Mouse (Mus musculus) bone marrow, adult 2 months (tissue): ENCODE measurements around the gene Col9a3. TPM values are rescaled to one million over a fixed set of nuclear protein-coding genes. Genes with fewer than 3 reads are reported as not detected.

Experiments used
- H3K27ac ChIP-seq: fragments of 200-500 bp; 2 replicates; pipeline ENCODE4 v1.5.1; 2012; ENCODE audit warnings: low read depth, mild to moderate bottlenecking, control low read depth, inconsistent platforms, low read length; ENCODE audit not compliant: control insufficient read depth, poor library complexity, insufficient read depth
- H3K4me1 ChIP-seq: fragments of 200-500 bp; 2 replicates; pipeline ENCODE4 v1.6.1; 2011; ENCODE audit warnings: low read length; ENCODE audit not compliant: control insufficient read depth, insufficient read depth
- H3K4me3 ChIP-seq: fragments of 200-500 bp; replicated peaks from 2 replicates; pipeline ENCODE3; 2011; ENCODE audit warnings: mild to moderate bottlenecking, low read depth, low read length, control low read depth; ENCODE audit not compliant: control insufficient read depth
- CTCF ChIP-seq: fragments of 200-500 bp; IDR thresholded peaks from 2 replicates; pipeline ENCODE4 v1.5.1; 2011; ENCODE audit warnings: low read length, control low read depth; ENCODE audit not compliant: control insufficient read depth, insufficient read depth
- POLR2A ChIP-seq: fragments of 200-500 bp; IDR thresholded peaks from 2 replicates; pipeline ENCODE4 v1.6.1; 2011; ENCODE audit warnings: low read depth, mild to moderate bottlenecking, control low read depth, low read length, borderline replicate concordance; ENCODE audit not compliant: control insufficient read depth
- WGBS: fragments of 180-500 bp; shearing (Covaris S2); methylation state at CpG from one replicate; pipeline ENCODE4 v1.1.7; 2018; 5-methylcytosine and 5-hydroxymethylcytosine counted together
- polyA plus RNA-seq: library from polyadenylated mRNA; stranded (reverse); fragments of >200 nt; gene quantifications from 2 replicates; pipeline ENCODE4 v1.2.4, GENCODE M21; 2011; ENCODE audit warnings: low replicate concordance; ENCODE audit not compliant: missing spikeins, insufficient read depth, insufficient read length

Gene Col9a3
- 0.56 and 1.4 TPM in 2 replicates for polyA plus RNA-seq

DNA sequence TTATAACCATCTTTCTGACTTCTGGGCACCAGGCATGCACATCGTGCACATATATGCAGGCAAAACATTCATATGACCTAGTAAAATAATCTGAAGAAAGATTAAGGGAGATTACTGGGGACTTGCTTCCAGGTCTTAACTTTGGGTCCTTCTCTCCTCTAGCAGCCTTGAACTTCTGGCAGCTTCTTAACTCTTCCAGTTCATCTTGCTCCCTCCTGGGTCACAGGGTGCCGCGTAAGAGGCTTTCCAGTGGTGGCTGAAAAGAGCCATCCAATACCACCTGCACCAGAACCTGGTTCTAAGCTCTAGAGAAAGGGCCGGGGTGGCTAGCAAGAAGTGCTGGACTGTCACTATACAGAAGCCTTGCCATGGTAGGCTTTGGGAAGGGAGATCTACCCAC lies at the start of gene Col9a3:
Col9a3 (plus strand) TSS at position 301 of the 400 bp plus-strand sequence.
- 60% methylated on average over 4 of the region's 4 CpGs for WGBS
- no peak for TF ChIP-seq CTCF
- TF ChIP-seq POLR2A = no peak
- Histone ChIP-seq H3K4me1 (no peaks in the 10 kb centered on the region), H3K27ac (no peak within 1 kb of the TSS), H3K4me3 (no peak within 1 kb of the TSS)

DNA sequence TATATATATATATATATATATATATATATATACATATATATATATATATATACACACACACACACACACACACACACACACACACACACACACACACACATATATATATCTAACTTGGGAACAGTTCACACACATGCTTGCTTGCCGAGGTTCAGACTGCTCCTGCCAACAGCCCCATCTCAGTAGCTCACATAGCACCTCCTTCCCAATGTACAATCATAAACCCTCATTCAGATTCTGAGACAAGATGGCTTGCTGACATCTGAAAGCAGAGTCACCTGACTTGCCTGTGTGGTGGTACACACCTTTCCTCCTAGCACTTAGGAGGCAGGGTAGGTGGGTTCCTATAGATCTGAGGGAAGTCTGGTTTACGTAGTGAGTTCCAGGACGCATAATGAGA lies 45.2 kb upstream of the Col9a3 start:
- TF ChIP-seq POLR2A (no peak), CTCF (no peak)
- no peak overlapping the region for H3K27ac ChIP-seq
- 68% methylated on average over 3 of the region's 3 CpGs for WGBS

DNA sequence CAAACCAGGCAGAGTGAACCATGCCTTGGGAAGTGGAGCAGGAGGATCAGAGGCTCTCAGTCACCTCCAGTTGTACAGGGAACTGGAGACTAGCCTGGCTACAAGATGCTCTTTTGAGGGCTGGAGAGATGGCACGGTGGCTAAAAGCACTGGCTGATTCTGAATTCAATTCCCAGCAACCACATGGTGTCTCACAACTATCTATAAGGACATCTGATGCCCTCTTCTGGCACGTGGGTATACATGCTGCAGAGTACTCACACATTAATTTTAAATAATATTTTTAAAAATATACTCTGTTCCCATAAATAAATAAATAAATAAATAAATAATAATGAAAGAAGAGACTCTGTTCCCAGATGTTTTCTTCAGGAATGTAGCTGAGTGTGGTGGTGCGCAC lies 42.4 kb upstream of the Col9a3 start:
- Histone ChIP-seq H3K4me1 (no peaks in the 10 kb centered on the region; the same call in 1 of the 2 replicates), H3K27ac (no peak overlapping the region), H3K4me3 (no peak overlapping the region)
- WGBS = 49% methylated on average over 3 of the region's 3 CpGs
- no peak for TF ChIP-seq CTCF
- no peak for TF ChIP-seq POLR2A

More for the DNA sequence above, 45.2 kb upstream of the Col9a3 start:
- Histone ChIP-seq H3K4me1 (no peaks in the 10 kb centered on the region; the same call in 1 of the 2 replicates), H3K4me3 (no peak overlapping the region)

DNA sequence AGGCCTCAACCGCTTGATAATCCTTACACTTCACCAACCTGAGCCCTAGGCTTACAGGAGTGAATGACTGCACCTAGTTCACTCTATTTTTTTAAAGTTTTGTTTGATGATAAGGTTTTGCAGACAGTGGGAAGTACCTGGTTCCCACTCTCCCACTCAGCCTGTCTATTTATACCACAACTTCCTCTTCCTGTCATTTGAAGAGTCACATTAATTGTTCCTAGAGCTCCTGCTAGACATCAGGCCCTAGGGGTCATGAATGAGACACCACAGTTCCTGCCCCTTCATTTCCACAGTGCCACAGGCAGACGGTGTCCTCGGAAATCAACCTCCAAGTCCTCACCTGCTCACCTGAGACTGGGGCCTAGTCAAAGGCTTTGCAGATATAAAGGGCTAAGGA lies 41.1 kb upstream of the Col9a3 start:
- Histone ChIP-seq H3K4me3 (no peak overlapping the region), H3K27ac (no peak overlapping the region), H3K4me1 (no peaks in the 10 kb centered on the region; the same call in 1 of the 2 replicates)
- no peak for TF ChIP-seq CTCF
- TF ChIP-seq POLR2A = no peak
- 30% methylated on average over 3 of the region's 3 CpGs for WGBS

DNA sequence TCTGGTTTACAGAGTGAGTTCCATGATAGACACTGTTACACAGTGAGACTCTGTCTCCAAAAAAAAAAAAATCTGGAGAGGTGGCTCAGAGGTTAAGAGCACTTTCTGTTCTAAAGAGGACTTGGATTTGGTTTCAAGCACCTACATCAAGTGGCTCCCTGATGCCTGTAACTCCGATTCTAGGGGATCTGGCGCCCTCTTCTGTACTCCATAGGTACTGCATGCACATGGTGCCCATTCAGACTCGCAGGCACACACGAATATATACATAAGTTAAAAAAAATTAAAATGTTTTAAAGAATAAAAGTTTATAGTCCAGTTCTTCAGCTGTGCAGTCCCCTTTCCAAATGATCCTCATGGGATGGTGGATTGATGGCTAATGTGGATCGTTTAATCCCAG lies 37.3 kb upstream of the Col9a3 start:
- peak; percentile 63 for TF ChIP-seq CTCF
- TF ChIP-seq POLR2A = no peak
- Histone ChIP-seq H3K4me3 (no peak overlapping the region), H3K27ac (no peak overlapping the region), H3K4me1 (no peaks in the 10 kb centered on the region; the same call in 1 of the 2 replicates)
- WGBS = 54% methylated on average over 5 of the region's 5 CpGs

DNA sequence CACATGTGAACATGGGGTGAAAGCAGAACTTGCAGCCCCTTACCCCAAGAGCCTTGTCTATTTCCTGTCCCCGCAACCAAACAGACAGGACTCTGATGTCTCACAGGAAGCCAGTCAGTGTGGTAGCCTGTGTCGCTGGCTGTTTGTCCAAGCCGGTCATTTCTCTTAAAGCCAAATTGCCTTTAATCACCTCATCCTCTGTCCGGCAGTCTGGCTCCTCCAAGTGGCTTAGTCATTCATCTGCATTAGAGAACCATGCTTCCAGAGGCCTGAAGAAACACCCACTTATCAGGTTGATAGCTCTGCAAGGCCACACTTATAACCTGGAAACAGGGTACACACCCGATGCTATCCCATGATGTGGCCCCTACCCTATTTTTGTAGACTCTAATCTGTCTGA lies 35.4 kb upstream of the Col9a3 start:
- Histone ChIP-seq H3K27ac (no peak overlapping the region), H3K4me3 (no peak overlapping the region), H3K4me1 (no peaks in the 10 kb centered on the region)
- 52% methylated on average over 5 of the region's 5 CpGs for WGBS
- TF ChIP-seq POLR2A (no peak), CTCF (no peak)

DNA sequence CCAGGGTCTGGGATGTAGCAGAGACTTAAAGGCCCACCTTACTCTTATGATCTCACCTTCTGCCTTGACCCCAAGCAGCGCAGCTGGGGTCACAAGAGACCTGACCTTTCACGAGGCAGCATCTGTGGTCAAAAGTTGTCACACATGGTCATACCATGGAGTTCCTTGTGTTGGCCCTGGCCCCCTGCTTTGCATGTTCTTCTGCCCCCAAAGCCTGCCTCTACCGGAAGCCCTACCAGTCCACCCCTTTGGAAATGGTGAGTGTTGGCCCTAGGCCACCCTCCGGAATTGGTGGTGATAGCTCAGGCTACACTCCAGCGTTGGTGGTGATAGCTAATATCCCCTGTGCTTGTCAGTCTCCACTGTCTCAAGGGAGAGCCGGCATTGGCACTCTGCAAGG lies 34.3 kb upstream of the Col9a3 start:
- TF ChIP-seq CTCF (no peak), POLR2A (no peak)
- 58% methylated on average over 6 of the region's 6 CpGs for WGBS
- H3K4me3 ChIP-seq = no peak overlapping the region
- H3K4me1 ChIP-seq = no peaks in the 10 kb centered on the region
- no peak overlapping the region for H3K27ac ChIP-seq

DNA sequence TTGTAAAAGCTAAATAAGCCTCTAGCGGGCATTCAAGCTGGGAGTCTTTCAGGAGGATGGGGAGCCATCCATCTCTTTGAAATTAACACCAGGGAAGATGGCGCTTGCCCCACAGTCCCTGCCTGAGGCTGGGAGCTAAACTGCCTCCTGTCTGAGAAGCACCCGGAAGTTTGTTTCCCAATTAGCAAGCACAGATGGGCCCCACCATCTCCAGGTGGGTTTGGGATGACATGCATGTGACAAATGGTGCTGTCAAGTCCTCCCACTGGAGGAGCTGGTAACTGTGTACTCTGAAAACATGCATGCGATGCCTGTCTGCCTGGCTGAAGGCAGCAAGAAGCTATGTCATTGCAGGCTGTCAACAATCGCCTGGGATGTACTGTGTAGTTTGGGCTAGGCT lies 33.7 kb upstream of the Col9a3 start:
- Histone ChIP-seq H3K27ac (no peak overlapping the region), H3K4me3 (no peak overlapping the region), H3K4me1 (no peaks in the 10 kb centered on the region)
- TF ChIP-seq POLR2A = no peak
- no peak for TF ChIP-seq CTCF
- WGBS = 57% methylated on average over 5 of the region's 5 CpGs
